Mouse (Mus musculus): ENCODE results near the gene Gm48551.
A peak's percentile ranks its signal among the peaks of the same experiment; 100 is the strongest.

DNA sequence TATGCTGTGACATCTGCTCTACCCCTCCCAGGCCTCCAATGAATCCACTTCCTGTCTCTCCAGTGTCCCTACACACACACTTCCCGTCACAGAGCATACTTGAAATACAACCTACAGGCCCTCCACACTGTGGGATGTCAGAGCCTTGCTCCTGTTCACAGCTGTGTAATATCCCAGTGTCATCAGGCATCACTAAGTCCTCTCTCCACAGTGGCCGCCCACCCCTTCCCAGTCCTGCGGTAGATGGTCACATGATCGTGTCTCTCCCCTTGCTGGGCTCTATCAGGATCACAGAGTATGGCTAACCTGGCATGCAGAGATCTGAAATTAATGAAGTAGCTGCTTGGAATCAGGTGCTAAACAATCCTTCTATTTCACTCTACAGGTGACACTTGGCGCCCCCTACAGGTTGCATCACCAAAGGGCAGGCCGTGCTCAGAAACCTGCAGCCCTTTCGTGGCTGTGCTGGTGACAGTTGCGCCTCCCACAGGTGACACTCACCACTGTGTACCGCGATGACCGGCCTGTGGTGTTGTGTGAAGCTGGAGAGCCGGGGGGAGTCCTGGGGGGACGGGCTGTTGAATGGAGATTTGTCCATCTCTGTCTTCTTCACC, 21.4 kb downstream of the Gm48551 start:
- no peak for TF ChIP-seq POLR2A (IDR thresholded peaks at IDR 0.05; ENCODE audit: borderline replicate concordance, low read depth, low read length)
- TF ChIP-seq CTCF (IDR thresholded peaks at IDR 0.05; ENCODE audit: low read depth, low read length): peak; percentile 96

Measured in bone marrow macrophage, adult 2 months (primary cell).